Comparison of ENCODE assay signal across 8 mouse cellular contexts in the genomic region with DNA sequence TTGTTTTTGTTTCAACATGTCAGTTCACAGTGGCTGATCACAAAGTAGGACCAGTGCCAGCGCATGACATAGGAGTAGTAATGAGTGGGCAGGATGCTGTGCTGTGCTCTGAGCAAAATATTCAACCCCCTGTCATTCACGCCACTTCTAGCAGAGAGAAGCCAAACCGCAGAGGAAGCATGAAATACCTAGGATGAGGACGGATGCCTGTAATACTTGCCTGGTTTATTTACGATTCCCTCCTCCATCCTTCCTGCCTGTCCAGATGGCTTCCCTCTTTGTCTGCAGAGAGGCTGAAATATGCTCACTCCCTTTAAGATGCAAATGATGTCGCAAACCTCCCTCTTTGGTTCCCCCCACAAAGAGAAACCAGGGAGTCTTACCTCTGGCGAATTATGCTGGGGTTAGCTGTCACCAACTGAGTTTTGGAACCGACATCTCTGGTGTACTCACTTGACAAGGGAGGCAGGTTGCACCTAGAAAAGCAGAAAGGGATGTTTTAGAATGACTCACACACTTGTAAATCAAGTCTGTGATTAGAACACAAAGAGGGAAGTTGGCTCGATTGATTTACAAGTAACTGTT.
DNase-seq lines count a peak whose midpoint lies in the region; ATAC-seq and TF ChIP-seq lines count a peak whose summit lies in the region.

No protein-coding gene starts in this region.

- no peaks in the 10 kb centered on the region for H3K9me3 ChIP-seq in intestine, embryonic 14.5 days (ENCODE audit: control insufficient read depth, low read length)
- H3K9me3 ChIP-seq in intestine, postnatal 0 days (ENCODE audit: control insufficient read depth), result no peaks in the 10 kb centered on the region
- H3K9me3 ChIP-seq in embryonic facial prominence, embryonic 13.5 days, result no peaks in the 10 kb centered on the region
- H3K9me3 ChIP-seq in midbrain, embryonic 15.5 days, result no peaks in the 10 kb centered on the region

- 14% methylated on average over 9 of the region's 9 CpGs for WGBS in intestine, embryonic 14.5 days
- WGBS in intestine, postnatal 0 days, result 31% methylated on average over 9 of the region's 9 CpGs
- 31% methylated on average over 9 of the region's 9 CpGs for WGBS in embryonic facial prominence, embryonic 13.5 days
- 9% methylated on average over 9 of the region's 9 CpGs for WGBS in midbrain, embryonic 15.5 days

- TF ChIP-seq CTCF in intestine, postnatal 0 days (IDR thresholded peaks at IDR 0.05; ENCODE audit: low read depth), result no peak

- peak overlapping the region; percentile 33 for H3K4me2 ChIP-seq in intestine, embryonic 14.5 days (ENCODE audit: low read length)
- no peak overlapping the region; the same call in 1 of the 2 replicates for H3K4me2 ChIP-seq in intestine, postnatal 0 days (replicated peaks; ENCODE audit: low read depth)
- no peak overlapping the region for H3K4me2 ChIP-seq in embryonic facial prominence, embryonic 13.5 days
- H3K4me2 ChIP-seq in midbrain, embryonic 15.5 days, result peak overlapping the region; percentile 13; the same call in 1 of the 2 replicates

- H3K27ac ChIP-seq in intestine, embryonic 14.5 days (ENCODE audit: low read depth), result peak overlapping the region; percentile 59
- H3K27ac ChIP-seq in intestine, postnatal 0 days (ENCODE audit: low read depth, low read length), result no peak overlapping the region
- H3K27ac ChIP-seq in embryonic facial prominence, embryonic 13.5 days, result 0 out of 2 replicates have a peak overlapping the region, but pooled peaks have one; percentile 5
- H3K27ac ChIP-seq in midbrain, embryonic 15.5 days, result peak overlapping the region; percentile 80

- H3K4me1 ChIP-seq in intestine, embryonic 14.5 days (replicated peaks; ENCODE audit: control insufficient read depth, insufficient read depth, low read length), result no peaks in the 10 kb centered on the region; the same call in 1 of the 2 replicates
- H3K4me1 ChIP-seq in intestine, postnatal 0 days (replicated peaks; ENCODE audit: control insufficient read depth, insufficient read depth, low read length), result no peaks in the 10 kb centered on the region
- 0 out of 2 replicates have a peak, but pooled peaks cover 6% of the 10 kb centered on the region for H3K4me1 ChIP-seq in embryonic facial prominence, embryonic 13.5 days
- peaks cover 13% of the 10 kb centered on the region for H3K4me1 ChIP-seq in midbrain, embryonic 15.5 days

- DNase-seq in intestine, embryonic 14.5 days (ENCODE audit: low spot score), result peak; percentile 68
- peak; percentile 68 for DNase-seq in T-cell, adult 2 months (ENCODE audit: low spot score)
- DNase-seq in kidney, postnatal 4 days, result peak; percentile 81 to 87
- no peak for DNase-seq in adrenal gland, adult 2 months

- no peak overlapping the region for H3K9ac ChIP-seq in intestine, embryonic 14.5 days (ENCODE audit: low read length)
- no peak overlapping the region for H3K9ac ChIP-seq in intestine, postnatal 0 days (ENCODE audit: low read depth, low read length)
- H3K9ac ChIP-seq in embryonic facial prominence, embryonic 13.5 days, result no peak overlapping the region
- no peak overlapping the region for H3K9ac ChIP-seq in midbrain, embryonic 15.5 days

- no peak overlapping the region for H3K4me3 ChIP-seq in intestine, embryonic 14.5 days (ENCODE audit: low read depth, low read length)
- no peak overlapping the region for H3K4me3 ChIP-seq in intestine, postnatal 0 days (ENCODE audit: low read depth, low read length)
- H3K4me3 ChIP-seq in embryonic facial prominence, embryonic 13.5 days, result no peak overlapping the region
- H3K4me3 ChIP-seq in midbrain, embryonic 15.5 days, result no peak overlapping the region

- no peaks in the 10 kb centered on the region for H3K36me3 ChIP-seq in intestine, embryonic 14.5 days (ENCODE audit: control insufficient read depth, insufficient read depth, low read length)
- no peaks in the 10 kb centered on the region for H3K36me3 ChIP-seq in intestine, postnatal 0 days (ENCODE audit: control insufficient read depth, insufficient read depth)
- H3K36me3 ChIP-seq in embryonic facial prominence, embryonic 13.5 days, result no peaks in the 10 kb centered on the region
- 0 out of 2 replicates have a peak, but pooled peaks cover 5% of the 10 kb centered on the region for H3K36me3 ChIP-seq in midbrain, embryonic 15.5 days (replicated peaks)

- ATAC-seq in intestine, embryonic 14.5 days (replicated peaks; ENCODE audit: low FRiP score, low TSS enrichment, low read depth), result peak; percentile 64
- ATAC-seq in intestine, postnatal 0 days, result no peak
- ATAC-seq in embryonic facial prominence, embryonic 13.5 days (ENCODE audit: insufficient number of reproducible peaks, insufficient read depth, low FRiP score, low TSS enrichment, low read depth), result peak; percentile 53; the same call in 1 of the 2 replicates
- ATAC-seq in midbrain, embryonic 15.5 days (replicated peaks), result peak; percentile 85
- no peak for ATAC-seq in erythroblast, adult 5-6 weeks (replicated peaks; ENCODE audit: low FRiP score, poor library complexity, severe bottlenecking)

- H3K27me3 ChIP-seq in intestine, embryonic 14.5 days (replicated peaks; ENCODE audit: control insufficient read depth, insufficient read depth, low read length), result no peaks in the 10 kb centered on the region
- no peaks in the 10 kb centered on the region for H3K27me3 ChIP-seq in intestine, postnatal 0 days (replicated peaks; ENCODE audit: control insufficient read depth, insufficient read depth, low read length)
- no peaks in the 10 kb centered on the region for H3K27me3 ChIP-seq in embryonic facial prominence, embryonic 13.5 days
- H3K27me3 ChIP-seq in midbrain, embryonic 15.5 days (replicated peaks), result no peaks in the 10 kb centered on the region

Comparison
In these comparisons a context has a peak if more than half of its experiments do, and no peak if none do; other contexts are left out.
1. ATAC-seq: peak in intestine, embryonic 14.5 days (single experiment), embryonic facial prominence, embryonic 13.5 days (single experiment) and midbrain, embryonic 15.5 days (single experiment); none in intestine, postnatal 0 days (single experiment) and erythroblast, adult 5-6 weeks (single experiment).
2. H3K4me2 ChIP-seq: peak in intestine, embryonic 14.5 days (single experiment) and midbrain, embryonic 15.5 days (single experiment); none in intestine, postnatal 0 days (single experiment) and embryonic facial prominence, embryonic 13.5 days (single experiment).